25 mouse cellular contexts compared by ENCODE assay signal in the genomic region with DNA sequence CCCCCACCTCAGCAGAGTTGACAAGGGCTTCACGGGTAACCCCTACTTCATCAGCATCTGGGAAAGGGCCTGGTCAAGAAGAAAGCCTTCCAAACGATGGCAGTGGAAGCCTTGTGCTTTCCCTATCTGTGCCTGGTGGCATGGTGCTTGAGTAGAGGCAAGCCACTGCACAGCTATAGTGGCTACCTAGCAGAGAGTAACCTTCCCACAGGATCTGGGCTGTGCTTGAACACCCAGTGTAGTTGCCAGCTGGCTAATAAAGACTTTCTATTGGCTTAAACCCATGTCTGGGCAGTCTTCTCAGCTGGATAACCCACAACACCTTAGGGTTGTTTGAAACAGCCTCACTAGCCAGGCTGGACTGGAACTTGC. TPM values are rescaled to one million over a fixed set of nuclear protein-coding genes. Genes with fewer than 3 reads are reported as not detected.
DNase-seq lines count a peak whose midpoint lies in the region; ATAC-seq lines count a peak whose summit lies in the region.
"Had no signal": no experiment of that assay in that cellular context is flagged by ENCODE, and none has a peak within 500 bp of the region (broad histone marks: within the 10 kb centered on the region; RNA-seq: fewer than 3 reads in every experiment).

No protein-coding gene starts in this region.

- no peaks in the 10 kb centered on the region for H3K27me3 ChIP-seq in heart, embryonic 12.5 days (replicated peaks)
- H3K27me3 ChIP-seq in lung, embryonic 16.5 days (ENCODE audit: control insufficient read depth, insufficient read depth, low read depth, low read length): no peaks in the 10 kb centered on the region
- H3K27me3 ChIP-seq in limb, embryonic 10.5 days (ENCODE audit: low read depth, poor library complexity, severe bottlenecking): no peaks in the 10 kb centered on the region
- no peaks in the 10 kb centered on the region for H3K27me3 ChIP-seq in stomach, embryonic 16.5 days (ENCODE audit: control insufficient read depth, insufficient read depth, low read length)
- H3K27me3 ChIP-seq: midbrain, embryonic 13.5 days had no signal

- H3K27ac ChIP-seq in heart, embryonic 12.5 days (ENCODE audit: poor library complexity, severe bottlenecking): peak overlapping the region; percentile 39
- H3K27ac ChIP-seq in lung, embryonic 16.5 days (ENCODE audit: low read length): no peak overlapping the region; the same call in 1 of the 2 replicates
- H3K27ac ChIP-seq in limb, embryonic 10.5 days: peak overlapping the region; percentile 96
- H3K27ac ChIP-seq in stomach, embryonic 16.5 days (ENCODE audit: low read length): peak overlapping the region; percentile 68; the same call in 1 of the 2 replicates
- H3K27ac ChIP-seq: forebrain, embryonic 10.5 days; heart, adult 2 months; hindbrain, embryonic 14.5 days; layer of hippocampus, adult 2 months; midbrain, embryonic 13.5 days had no signal

- H3K36me3 ChIP-seq in heart, embryonic 12.5 days: no peaks in the 10 kb centered on the region
- no peaks in the 10 kb centered on the region for H3K36me3 ChIP-seq in lung, embryonic 16.5 days (ENCODE audit: control insufficient read depth, insufficient read depth, low read length)
- peaks cover 12% of the 10 kb centered on the region for H3K36me3 ChIP-seq in limb, embryonic 10.5 days
- no peaks in the 10 kb centered on the region for H3K36me3 ChIP-seq in stomach, embryonic 16.5 days (ENCODE audit: control insufficient read depth, insufficient read depth, low read length)
- H3K36me3 ChIP-seq: forebrain, embryonic 10.5 days; midbrain, embryonic 13.5 days had no signal

- 53% methylated on average over 2 of the region's 2 CpGs for WGBS in heart, embryonic 12.5 days
- 55% methylated on average over 2 of the region's 2 CpGs for WGBS in lung, embryonic 16.5 days
- 15% methylated on average over 2 of the region's 2 CpGs for WGBS in limb, embryonic 10.5 days
- WGBS in stomach, embryonic 16.5 days: 44% methylated on average over 2 of the region's 2 CpGs

- no peak overlapping the region for H3K4me3 ChIP-seq in heart, embryonic 12.5 days
- H3K4me3 ChIP-seq in lung, embryonic 16.5 days (ENCODE audit: low read length): no peak overlapping the region
- peak overlapping the region; percentile 40; the same call in 1 of the 2 replicates for H3K4me3 ChIP-seq in limb, embryonic 10.5 days
- H3K4me3 ChIP-seq in stomach, embryonic 16.5 days (replicated peaks; ENCODE audit: low read length): no peak overlapping the region
- H3K4me3 ChIP-seq: forebrain, embryonic 10.5 days; heart, adult 2 months; layer of hippocampus, adult 2 months; megakaryocyte, embryonic 14.5 days; midbrain, embryonic 13.5 days had no signal

- ATAC-seq in heart, embryonic 12.5 days (ENCODE audit: insufficient number of reproducible peaks, low FRiP score): no peak
- peak; percentile 15; the same call in 1 of the 2 replicates for ATAC-seq in lung, embryonic 16.5 days (ENCODE audit: low read depth)
- peak; percentile 15; the same call in 1 of the 2 replicates for ATAC-seq in stomach, embryonic 16.5 days (ENCODE audit: insufficient read depth, low FRiP score)
- ATAC-seq: CD4-positive, CD25-positive, alpha-beta regulatory T cell, adult 4 months; forebrain, embryonic 16.5 days; inflammation-experienced regulatory T-cells, adult 6 months; midbrain, embryonic 13.5 days had no signal

- DNase-seq in heart, adult 9 months (ENCODE audit: low spot score in 2 of 2): no peak
- DNase-seq in lung, postnatal 36 days: no peak
- DNase-seq in limb, embryonic 10.5 days (ENCODE audit: low spot score): no peak
- no peak for DNase-seq in gastrocnemius, postnatal 36 days
- DNase-seq in thymus, postnatal 4 days: no peak
- DNase-seq: adrenal gland, postnatal 36 days; cerebellum, adult 9-11 months; gastrocnemius, postnatal 14 days; heart, adult 2 months; heart, postnatal 4 days; kidney, postnatal 25 days; lung, adult 18-20 months; lung, postnatal 14 days; thymus, postnatal 14 days had no signal

- H3K9ac ChIP-seq in heart, embryonic 12.5 days: no peak overlapping the region
- no peak overlapping the region for H3K9ac ChIP-seq in lung, embryonic 16.5 days (ENCODE audit: low read length)
- H3K9ac ChIP-seq in stomach, embryonic 16.5 days (ENCODE audit: low read length): no peak overlapping the region
- H3K9ac ChIP-seq: hindbrain, embryonic 14.5 days; midbrain, embryonic 13.5 days had no signal

- intact Hi-C loops in gastrocnemius, postnatal 36 days (cut with DNase I): no loop called here

- H3K4me1 ChIP-seq in heart, embryonic 12.5 days (replicated peaks): peaks cover 9% of the 10 kb centered on the region
- peaks cover 3% of the 10 kb centered on the region; the same call in 1 of the 2 replicates for H3K4me1 ChIP-seq in lung, embryonic 16.5 days (replicated peaks; ENCODE audit: control insufficient read depth, insufficient read depth, low read length)
- peaks cover 30% of the 10 kb centered on the region for H3K4me1 ChIP-seq in limb, embryonic 10.5 days
- no peaks in the 10 kb centered on the region for H3K4me1 ChIP-seq in stomach, embryonic 16.5 days (ENCODE audit: control insufficient read depth, insufficient read depth, low read length)
- H3K4me1 ChIP-seq: midbrain, embryonic 13.5 days had no signal

- 0 out of 2 replicates have a peak, but pooled peaks cover 8% of the 10 kb centered on the region for H3K9me3 ChIP-seq in heart, embryonic 12.5 days (replicated peaks)
- no peaks in the 10 kb centered on the region for H3K9me3 ChIP-seq in lung, embryonic 16.5 days (ENCODE audit: control insufficient read depth, low read length)
- H3K9me3 ChIP-seq in limb, embryonic 10.5 days (replicated peaks): peaks cover 5% of the 10 kb centered on the region; the same call in 1 of the 2 replicates
- no peaks in the 10 kb centered on the region for H3K9me3 ChIP-seq in stomach, embryonic 16.5 days (replicated peaks; ENCODE audit: control insufficient read depth, low read length)
- H3K9me3 ChIP-seq: midbrain, embryonic 13.5 days had no signal

- H3K4me2 ChIP-seq in heart, embryonic 12.5 days: no peak overlapping the region
- no peak overlapping the region for H3K4me2 ChIP-seq in lung, embryonic 16.5 days (ENCODE audit: low read depth, low read length)
- no peak overlapping the region for H3K4me2 ChIP-seq in stomach, embryonic 16.5 days (ENCODE audit: low read depth, low read length)
- H3K4me2 ChIP-seq: hindbrain, embryonic 14.5 days; midbrain, embryonic 13.5 days had no signal

RNA-seq across cellular contexts. Expression of gene Ing1, which starts 31.0 kb away (rescaled TPM):
- polyA plus RNA-seq in heart, embryonic 12.5 days (2016; fragmentation: Nextera tagmentation; extraction: Ambion mirVana): 25.2 and 26.5 TPM in 2 replicates
- polyA plus RNA-seq in lung, embryonic 16.5 days (2015; fragmentation: Nextera tagmentation; extraction: Ambion mirVana): 36.3 and 36.8 TPM in 2 replicates
- 39.7 and 40.8 TPM in 2 replicates for polyA plus RNA-seq in limb, embryonic 10.5 days (2016; fragmentation: Nextera tagmentation; extraction: Ambion mirVana)
- polyA plus RNA-seq in stomach, embryonic 16.5 days (2015; fragmentation: Nextera tagmentation; extraction: Ambion mirVana): 24.7 and 24.9 TPM in 2 replicates
- total RNA-seq in gastrocnemius, postnatal 36 days (2021): 10 to 100 TPM; 12.0 to 15.0 TPM

RNA-seq across cellular contexts. Expression of gene Cars2, which starts 35.8 kb away (rescaled TPM):
- polyA plus RNA-seq in heart, embryonic 12.5 days (2016; fragmentation: Nextera tagmentation; extraction: Ambion mirVana): 22.6 and 28.2 TPM in 2 replicates
- 24.5 and 27.2 TPM in 2 replicates for polyA plus RNA-seq in lung, embryonic 16.5 days (2015; fragmentation: Nextera tagmentation; extraction: Ambion mirVana)
- polyA plus RNA-seq in limb, embryonic 10.5 days (2016; fragmentation: Nextera tagmentation; extraction: Ambion mirVana): 18.4 and 20.1 TPM in 2 replicates
- 24.3 and 26.9 TPM in 2 replicates for polyA plus RNA-seq in stomach, embryonic 16.5 days (2015; fragmentation: Nextera tagmentation; extraction: Ambion mirVana)
- total RNA-seq in gastrocnemius, postnatal 36 days (2021): 10 to 100 TPM; 13.8 to 14.2 TPM

RNA-seq across cellular contexts. Expression of gene Ankrd10, which starts 49.2 kb away (rescaled TPM):
- 70.6 and 71.7 TPM in 2 replicates for polyA plus RNA-seq in heart, embryonic 12.5 days (2016; fragmentation: Nextera tagmentation; extraction: Ambion mirVana)
- polyA plus RNA-seq in lung, embryonic 16.5 days (2015; fragmentation: Nextera tagmentation; extraction: Ambion mirVana): 76.2 and 79.3 TPM in 2 replicates
- polyA plus RNA-seq in limb, embryonic 10.5 days (2016; fragmentation: Nextera tagmentation; extraction: Ambion mirVana): 146 and 157 TPM in 2 replicates
- polyA plus RNA-seq in stomach, embryonic 16.5 days (2015; fragmentation: Nextera tagmentation; extraction: Ambion mirVana): 75.1 and 83.0 TPM in 2 replicates
- 10 to 100 TPM; 15.8 to 17.7 TPM for total RNA-seq in gastrocnemius, postnatal 36 days (2021)
